Comparison of ENCODE assay signal across 23 mouse cellular contexts in the genomic region with DNA sequence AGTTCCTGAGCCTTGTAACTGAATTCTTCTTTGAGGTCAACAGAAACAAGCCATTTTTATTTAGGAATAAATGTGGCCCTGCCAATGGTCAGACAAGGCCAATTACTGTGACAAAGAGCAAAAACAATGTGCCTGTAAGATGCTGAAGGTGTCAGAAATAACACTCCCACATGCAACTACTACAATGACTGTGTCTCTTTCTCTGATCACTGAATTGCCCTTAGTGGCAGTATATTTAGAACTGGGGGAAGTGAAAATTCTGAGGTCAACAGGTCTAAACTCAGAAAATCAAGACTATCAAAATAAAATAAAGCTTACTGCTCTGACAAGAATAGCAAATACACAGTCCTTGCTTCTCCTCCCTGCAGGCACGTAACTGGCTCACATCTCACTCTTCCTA.
DNase-seq lines count a peak whose midpoint lies in the region; TF ChIP-seq lines count a peak whose summit lies in the region.
"Had no signal": no experiment of that assay in that cellular context is flagged by ENCODE, and none has a peak within 500 bp of the region (broad histone marks: within the 10 kb centered on the region; RNA-seq: fewer than 3 reads in every experiment).

No protein-coding gene starts in this region.

- dilution Hi-C loops in CH12.LX (cut with MboI; ENCODE audit: extremely low pct_ligation_motif_present, extremely low pct_unique_long_range_greater_than_20kb, low sequenced_read_pairs), result no loop called here

- H3K36me3 ChIP-seq in spleen, adult 2 months (ENCODE audit: control insufficient read depth, insufficient read depth, low read length), result no peaks in the 10 kb centered on the region
- H3K36me3 ChIP-seq in CH12.LX (replicated peaks in 1 of 2; ENCODE audit: control insufficient read depth in 1 of 2, insufficient read depth in 1 of 2, low read length in 1 of 2), result peaks cover 0 to 25% of the 10 kb centered on the region in 2 experiments
- H3K36me3 ChIP-seq in splenic B cell, adult 2 months (ENCODE audit: control insufficient read depth, insufficient read depth, low read length, poor library complexity, severe bottlenecking), result 0 out of 2 replicates have a peak, but pooled peaks cover 3% of the 10 kb centered on the region
- H3K36me3 ChIP-seq: embryonic facial prominence, embryonic 15.5 days; forebrain, embryonic 10.5 days; forebrain, embryonic 12.5 days had no signal

- no peak for DNase-seq in layer of hippocampus, adult 2 months (ENCODE audit: low spot score in 2 of 2)
- no peak for DNase-seq in layer of hippocampus, adult 9-10 months (ENCODE audit: low spot score)
- no peak for DNase-seq in spleen, adult 2 months (ENCODE audit: low read depth in 1 of 2, low spot score in 2 of 2)
- DNase-seq in spleen, postnatal 4 days (ENCODE audit: low spot score in 2 of 2), result no peak
- peak; percentile 68 for DNase-seq in CH12.LX (ENCODE audit: extremely low read depth)
- DNase-seq in splenic B cell, adult 2 months (ENCODE audit: low read depth, low spot score), result peak; percentile 42
- no peak for DNase-seq in heart, postnatal 25 days (ENCODE audit: low spot score)
- DNase-seq in gastrocnemius, postnatal 10 days, result no peak
- DNase-seq: adrenal gland, adult 2 months; adrenal gland, postnatal 10 days; adrenal gland, postnatal 25 days; cerebellum, adult 11 months; cerebellum, adult 18-20 months; cerebellum, adult 8-10 months; cerebellum, adult 9-11 months; cerebellum, postnatal 14 days; cerebellum, postnatal 36 days; embryo, embryonic 11 days had no signal

- peaks cover 5% of the 10 kb centered on the region; the same call in 1 of the 2 replicates for H3K4me1 ChIP-seq in spleen, adult 2 months (ENCODE audit: control insufficient read depth, insufficient read depth, insufficient read length)
- H3K4me1 ChIP-seq in CH12.LX (ENCODE audit: control insufficient read depth in 1 of 2, insufficient read depth in 2 of 2), result peaks cover 0 to 24% of the 10 kb centered on the region in 2 experiments; a peak in 3 of 4 replicates
- H3K4me1 ChIP-seq: embryonic facial prominence, embryonic 13.5 days; embryonic facial prominence, embryonic 15.5 days; forebrain, embryonic 10.5 days; forebrain, embryonic 12.5 days had no signal

- H3K27ac ChIP-seq in layer of hippocampus, adult 2 months, result no peak overlapping the region
- H3K27ac ChIP-seq in spleen, adult 2 months (ENCODE audit: insufficient read depth, low read length), result peak overlapping the region; percentile 32; the same call in 1 of the 2 replicates
- peak overlapping the region; percentile 83 for H3K27ac ChIP-seq in CH12.LX (ENCODE audit: insufficient read depth, low read depth)
- H3K27ac ChIP-seq: embryonic facial prominence, embryonic 13.5 days; embryonic facial prominence, embryonic 15.5 days; forebrain, embryonic 10.5 days; forebrain, embryonic 12.5 days had no signal

- peak; percentile 93 for TF ChIP-seq EP300 in CH12.LX (IDR thresholded peaks at IDR 0.05; ENCODE audit: low read length)

- WGBS in spleen, adult 2 months, result 49% methylated on average over 1 of the region's 1 CpGs

- peak overlapping the region; percentile 32; the same call in 1 of the 2 replicates for H3K9ac ChIP-seq in CH12.LX (ENCODE audit: insufficient read depth, low read depth)
- H3K9ac ChIP-seq: embryonic facial prominence, embryonic 13.5 days; embryonic facial prominence, embryonic 15.5 days; forebrain, embryonic 12.5 days had no signal

- TF ChIP-seq RAD21 in CH12.LX (IDR thresholded peaks at IDR 0.05; ENCODE audit: low read depth, low read length), result no peak

- intact Hi-C loops in heart, postnatal 25 days (cut with DNase I), result no loop called here

- TF ChIP-seq CTCF in layer of hippocampus, adult 2 months (conservative IDR thresholded peaks at IDR 0.05), result peak; percentile 14; the same call in 1 of the 2 replicates
- no peak for TF ChIP-seq CTCF in spleen, adult 2 months (IDR thresholded peaks at IDR 0.05; ENCODE audit: extremely low read depth, insufficient read depth, insufficient read length, insufficient replicate concordance)
- no peak for TF ChIP-seq CTCF in CH12.LX (conservative IDR thresholded peaks at IDR 0.05 in 1 of 2, IDR thresholded peaks at IDR 0.05 in 1 of 2; ENCODE audit: low read depth in 2 of 2, low read length in 2 of 2)

- no peaks in the 10 kb centered on the region for H3K79me2 ChIP-seq in CH12.LX (replicated peaks; ENCODE audit: control insufficient read depth, extremely low read depth, insufficient read depth, poor library complexity, severe bottlenecking)

- no peak for TF ChIP-seq POLR2A in spleen, adult 2 months (IDR thresholded peaks at IDR 0.05; ENCODE audit: low read depth, low read length)
- TF ChIP-seq POLR2A in CH12.LX (IDR thresholded peaks at IDR 0.05; ENCODE audit: low read depth, low read length), result 0 out of 2 replicates have a peak, but pooled peaks have one; percentile 22

- H3K9me3 ChIP-seq in CH12.LX (replicated peaks; ENCODE audit: low read length), result no peaks in the 10 kb centered on the region
- H3K9me3 ChIP-seq: embryonic facial prominence, embryonic 13.5 days; embryonic facial prominence, embryonic 15.5 days; forebrain, embryonic 10.5 days; forebrain, embryonic 12.5 days had no signal

- no peak overlapping the region for H3K4me3 ChIP-seq in layer of hippocampus, adult 2 months
- no peak overlapping the region for H3K4me3 ChIP-seq in spleen, adult 2 months (ENCODE audit: extremely low read depth, insufficient read depth, insufficient read length)
- no peak overlapping the region for H3K4me3 ChIP-seq in CH12.LX (replicated peaks in 1 of 3; ENCODE audit: low read depth in 2 of 3, low read length in 2 of 3, poor library complexity in 1 of 3)
- H3K4me3 ChIP-seq: embryonic facial prominence, embryonic 13.5 days; embryonic facial prominence, embryonic 15.5 days; erythroblast, embryonic 14.5 days; forebrain, embryonic 10.5 days; forebrain, embryonic 12.5 days had no signal

- H3K27me3 ChIP-seq in spleen, adult 2 months (ENCODE audit: control insufficient read depth, insufficient read depth, low read length), result no peaks in the 10 kb centered on the region
- H3K27me3 ChIP-seq in CH12.LX (replicated peaks), result no peaks in the 10 kb centered on the region
- no peaks in the 10 kb centered on the region for H3K27me3 ChIP-seq in splenic B cell, adult 2 months (ENCODE audit: control insufficient read depth, insufficient read depth, low read length, poor library complexity, severe bottlenecking)
- H3K27me3 ChIP-seq: embryonic facial prominence, embryonic 13.5 days; embryonic facial prominence, embryonic 15.5 days; forebrain, embryonic 12.5 days had no signal

- in situ Hi-C loops in CH12.LX (cut with MboI; ENCODE audit: low pct_ligation_motif_present, low pct_unique_long_range_greater_than_20kb, low sequenced_read_pairs), result loop anchor here (5.0 kb wide), 2 partner anchors 237 to 367 kb away; no protein-coding TSS in a partner anchor

- peak overlapping the region; percentile 77 for H3K4me2 ChIP-seq in CH12.LX (ENCODE audit: insufficient read depth, low read depth, poor library complexity, severe bottlenecking)
- H3K4me2 ChIP-seq: embryonic facial prominence, embryonic 13.5 days; embryonic facial prominence, embryonic 15.5 days; forebrain, embryonic 12.5 days had no signal

TF ChIP-seq in CH12.LX, 34 proteins besides CTCF, POLR2A, EP300 and RAD21:
- TF ChIP-seq USF2 (conservative IDR thresholded peaks at IDR 0.05; ENCODE audit: low read depth, low read length), result 0 out of 2 replicates have a peak, but pooled peaks have one; percentile 11
- TF ChIP-seq CHD2 (IDR thresholded peaks at IDR 0.05; ENCODE audit: low read length), result peak; percentile 60; the same call in 1 of the 2 replicates
- TF ChIP-seq USF1 (IDR thresholded peaks at IDR 0.05; ENCODE audit: low read depth, low read length), result no peak
- 0 out of 2 replicates have a peak, but pooled peaks have one; percentile 50 for TF ChIP-seq TBP (conservative IDR thresholded peaks at IDR 0.05; ENCODE audit: low read depth, low read length)
- TF ChIP-seq MAZ (IDR thresholded peaks at IDR 0.05; ENCODE audit: low read depth, low read length), result 0 out of 2 replicates have a peak, but pooled peaks have one; percentile 24
- no peak for TF ChIP-seq PAX5 (IDR thresholded peaks at IDR 0.05; ENCODE audit: low read length)
- peak; percentile 96 for TF ChIP-seq IRF4 (IDR thresholded peaks at IDR 0.05; ENCODE audit: low read depth, low read length)
- peak; percentile 75 for TF ChIP-seq SIN3A (IDR thresholded peaks at IDR 0.05; ENCODE audit: low read length)
- TF ChIP-seq JUND (conservative IDR thresholded peaks at IDR 0.05; ENCODE audit: low read depth, low read length), result peak; percentile 93
- peak; percentile 59; the same call in 1 of the 2 replicates for TF ChIP-seq MAFK (IDR thresholded peaks at IDR 0.05; ENCODE audit: insufficient replicate concordance, low read length)
- peak; percentile 77 for TF ChIP-seq BHLHE40 (IDR thresholded peaks at IDR 0.05; ENCODE audit: low read depth, low read length)
- peak; percentile 64; the same call in 1 of the 2 replicates for TF ChIP-seq MXI1 (IDR thresholded peaks at IDR 0.05; ENCODE audit: low read depth, low read length)
- TF ChIP-seq MYC (IDR thresholded peaks at IDR 0.05; ENCODE audit: low read depth, low read length), result peak; percentile 80; the same call in 1 of the 2 replicates
- peak; percentile 62 for TF ChIP-seq TCF12 (IDR thresholded peaks at IDR 0.05; ENCODE audit: low read depth, low read length)
- peak; percentile 75 for TF ChIP-seq ETS1 (conservative IDR thresholded peaks at IDR 0.05; ENCODE audit: low read depth, low read length)
- peak; percentile 97 for TF ChIP-seq MEF2A (IDR thresholded peaks at IDR 0.05; ENCODE audit: borderline replicate concordance, low read depth, low read length)
- TF ChIP-seq UBTF (IDR thresholded peaks at IDR 0.05; ENCODE audit: low read depth, low read length), result no peak
- no peak for TF ChIP-seq POLR2AphosphoS2 (IDR thresholded peaks at IDR 0.05; ENCODE audit: low read depth, low read length)
- TF ChIP-seq MAX (IDR thresholded peaks at IDR 0.05; ENCODE audit: low read length), result peak; percentile 81
- no peak for TF ChIP-seq ZNF384 (IDR thresholded peaks at IDR 0.05; ENCODE audit: low read depth, low read length)
- peak; percentile 85 for TF ChIP-seq JUN (IDR thresholded peaks at IDR 0.05; ENCODE audit: insufficient read depth, low read depth, low read length)
- peak; percentile 84; the same call in 1 of the 2 replicates for TF ChIP-seq RCOR1 (conservative IDR thresholded peaks at IDR 0.05; ENCODE audit: low read depth, low read length)

Comparison
In these comparisons a context has a peak if more than half of its experiments do, and no peak if none do; other contexts are left out.
1. DNase-seq: peak in CH12.LX (single experiment) and splenic B cell, adult 2 months (single experiment); none in layer of hippocampus, adult 2 months (0 of 2), layer of hippocampus, adult 9-10 months (single experiment), spleen, adult 2 months (0 of 2), spleen, postnatal 4 days (0 of 2), heart, postnatal 25 days (single experiment) and gastrocnemius, postnatal 10 days (single experiment).